Mouse (Mus musculus) testis, adult 2 months (tissue): ENCODE measurements around the gene Zc3h7b. TPM values are rescaled to one million over a fixed set of nuclear protein-coding genes. Genes with fewer than 3 reads are reported as not detected.

Experiments
- H3K27ac ChIP-seq: fragments of 200-500 bp; 2 replicates; pipeline ENCODE4 v1.5.1; 2012; ENCODE audit warnings: low read depth, low read length; ENCODE audit not compliant: control insufficient read depth, insufficient read depth
- H3K27me3 ChIP-seq: fragments of 200-500 bp; 2 replicates; pipeline ENCODE4 v1.6.1; 2012; ENCODE audit warnings: mild to moderate bottlenecking, low read length, moderate library complexity; ENCODE audit not compliant: control insufficient read depth, insufficient read depth
- H3K36me3 ChIP-seq: fragments of 200-500 bp; 2 replicates; pipeline ENCODE4 v1.6.1; 2012; ENCODE audit warnings: mild to moderate bottlenecking, low read length; ENCODE audit not compliant: control insufficient read depth, insufficient read depth
- H3K4me1 ChIP-seq: fragments of 200-500 bp; 2 replicates; pipeline ENCODE4 v1.6.1; 2012; ENCODE audit warnings: low read length; ENCODE audit not compliant: control insufficient read depth, insufficient read depth
- H3K4me3 ChIP-seq: fragments of 200-500 bp; 2 replicates; pipeline ENCODE4 v1.5.1; 2012; ENCODE audit warnings: low read depth, mild to moderate bottlenecking, low read length, moderate library complexity, mixed read lengths; ENCODE audit not compliant: control insufficient read depth
- CTCF ChIP-seq: fragments of 200-500 bp; IDR thresholded peaks from 2 replicates; pipeline ENCODE4 v1.5.1; 2012; ENCODE audit warnings: low read depth, mild to moderate bottlenecking, inconsistent platforms, low read length, moderate library complexity; ENCODE audit not compliant: control insufficient read depth, insufficient read depth, insufficient replicate concordance
- POLR2A ChIP-seq: fragments of 200-500 bp; IDR thresholded peaks from 2 replicates; pipeline ENCODE4 v1.6.1; 2012; ENCODE audit warnings: low read depth, mild to moderate bottlenecking, inconsistent platforms, low read length, moderate library complexity; ENCODE audit not compliant: control insufficient read depth
- polyA plus RNA-seq: library from polyadenylated mRNA; depleted of rRNA; stranded (reverse); fragments of >200 nt; gene quantifications from 2 replicates; pipeline ENCODE4 v1.2.3, GENCODE M21; 2012

The Zc3h7b gene
- polyA plus RNA-seq, 1 experiment: 26.3 TPM

- Histone ChIP-seq H3K27ac (0 out of 2 replicates have a peak overlapping the region, but pooled peaks have one; percentile 18), H3K4me1 (peaks cover 10% of the 10 kb centered on the region), H3K27me3 (no peaks in the 10 kb centered on the region), H3K4me3 (no peak overlapping the region), H3K36me3 (no peaks in the 10 kb centered on the region)
- TF ChIP-seq POLR2A (no peak), CTCF (no peak)
These were observed 90.4 kb downstream of the Zc3h7b start for GRCm38 (mm10) chr15:81835007-81835880.

- H3K4me3 ChIP-seq: peak overlapping the region; percentile 22
- H3K36me3 ChIP-seq: no peaks in the 10 kb centered on the region
- peak overlapping the region; percentile 18; the same call in 1 of the 2 replicates for H3K27ac ChIP-seq
- no peaks in the 10 kb centered on the region for H3K27me3 ChIP-seq
- H3K4me1 ChIP-seq: peaks cover 10% of the 10 kb centered on the region
- no peak for TF ChIP-seq CTCF
- no peak; the same call in 1 of the 2 replicates for TF ChIP-seq POLR2A
These were observed 91.4 kb downstream of the Zc3h7b start for GRCm38 (mm10) chr15:81836124-81836821.

GRCm38 (mm10) chr15:81836966-81837920, 92.4 kb downstream of the Zc3h7b start:
- no peak overlapping the region for H3K27ac ChIP-seq
- no peak overlapping the region for H3K4me3 ChIP-seq
- H3K36me3 ChIP-seq: no peaks in the 10 kb centered on the region
- TF ChIP-seq POLR2A (no peak), CTCF (no peak)
- peaks cover 10% of the 10 kb centered on the region for H3K4me1 ChIP-seq
- no peaks in the 10 kb centered on the region for H3K27me3 ChIP-seq

GRCm38 (mm10) chr15:81838554-81839235, 93.8 kb downstream of the Zc3h7b start:
- Histone ChIP-seq H3K27ac (no peak overlapping the region; the same call in 1 of the 2 replicates), H3K36me3 (no peaks in the 10 kb centered on the region), H3K4me1 (peaks cover 10% of the 10 kb centered on the region), H3K27me3 (no peaks in the 10 kb centered on the region), H3K4me3 (no peak overlapping the region)
- no peak for TF ChIP-seq CTCF
- no peak for TF ChIP-seq POLR2A

- no peaks in the 10 kb centered on the region for H3K36me3 ChIP-seq
- H3K4me3 ChIP-seq: no peak overlapping the region
- TF ChIP-seq CTCF: no peak
- H3K27me3 ChIP-seq: no peaks in the 10 kb centered on the region
- H3K27ac ChIP-seq: no peak overlapping the region
- H3K4me1 ChIP-seq: peaks cover 8% of the 10 kb centered on the region
These were observed 94.8 kb downstream of the Zc3h7b start for GRCm38 (mm10) chr15:81839634-81840033.

GRCm38 (mm10) chr15:81840306-81840705, 95.4 kb downstream of the Zc3h7b start:
- peaks cover 8% of the 10 kb centered on the region for H3K4me1 ChIP-seq
- no peaks in the 10 kb centered on the region for H3K36me3 ChIP-seq
- no peak overlapping the region for H3K4me3 ChIP-seq

More at GRCm38 (mm10) chr15:81840306-81840705, 95.4 kb downstream of the Zc3h7b start:
- no peak overlapping the region for H3K27ac ChIP-seq
- no peaks in the 10 kb centered on the region for H3K27me3 ChIP-seq
- no peak for TF ChIP-seq CTCF
- no peak for TF ChIP-seq POLR2A
